Mouse (Mus musculus): Measurements from ENCODE around the gene Clcn7.
"Not testable (repeated sequence)": the region's sequence is repeated elsewhere in the genome, so short reads cannot be mapped to it uniquely, and the experiment has no call there.

Clcn7 gene

GRCm38 (mm10) chr17:25133275-25133698, at the start of gene Clcn7:
Gene Clcn7 (plus strand): TSS chr17:25133391.
- DNase-seq (ENCODE audit: extremely low spot score, low read depth, low spot score): peak; percentile 83

DNA sequence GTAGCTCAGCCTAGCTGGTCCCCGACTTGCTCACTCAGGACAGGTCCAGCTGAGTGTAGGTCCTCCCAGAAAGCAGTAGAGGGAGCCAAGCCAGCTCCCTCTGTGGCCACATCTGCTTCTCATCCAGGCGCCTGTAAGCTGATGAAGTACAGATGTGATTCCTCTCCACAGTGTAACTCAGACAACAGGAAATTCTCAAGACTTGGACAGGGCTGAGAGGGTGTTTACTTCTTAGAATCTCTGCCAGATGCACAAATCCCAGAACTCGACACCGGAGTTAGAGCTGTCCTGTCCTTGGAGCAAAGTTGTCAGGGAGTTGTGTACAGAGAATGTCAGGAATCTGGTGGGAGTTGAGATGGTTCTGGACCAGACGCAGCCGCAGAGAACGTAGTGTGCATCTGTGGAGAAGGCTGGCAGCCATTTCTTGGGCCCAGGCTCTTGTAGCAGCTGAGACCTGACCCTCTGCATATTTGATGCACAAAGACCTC, 49.7 kb upstream of the Clcn7 start, which contains the start of gene Tmem204:
Gene Tmem204 (minus strand): TSS at position 148 of the 488 bp plus-strand sequence.
- DNase-seq (ENCODE audit: extremely low spot score, low read depth, low spot score): peak; percentile 94

DNA sequence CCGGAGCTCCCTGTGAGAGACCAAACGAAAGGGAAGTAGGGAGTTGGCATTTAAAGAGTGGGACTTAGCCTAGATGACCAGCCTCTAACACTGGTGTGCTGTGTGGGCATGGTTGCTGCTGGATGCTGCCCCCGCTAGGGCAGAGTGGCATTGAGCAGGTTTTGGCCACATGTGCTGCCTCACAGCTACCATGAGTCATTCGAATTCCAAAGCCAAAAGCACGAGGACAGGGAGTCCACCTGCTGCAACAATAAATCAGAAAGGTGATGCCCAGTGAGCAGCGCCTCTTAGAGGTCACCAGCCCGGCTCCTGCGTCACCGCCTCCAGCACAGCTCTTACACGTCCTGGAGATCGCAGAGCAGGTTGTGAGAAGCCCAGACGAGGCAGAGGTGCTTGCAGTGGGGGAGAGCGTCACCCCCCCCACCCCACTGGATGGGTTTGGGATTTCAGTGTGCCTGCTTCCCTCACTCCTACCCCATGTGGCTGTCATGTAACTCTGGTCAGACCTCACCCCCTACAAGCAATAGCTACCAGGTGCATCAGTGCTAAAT, 48.3 kb upstream of the Clcn7 start:
- DNase-seq (ENCODE audit: extremely low spot score, low read depth, low spot score): no peak

DNA sequence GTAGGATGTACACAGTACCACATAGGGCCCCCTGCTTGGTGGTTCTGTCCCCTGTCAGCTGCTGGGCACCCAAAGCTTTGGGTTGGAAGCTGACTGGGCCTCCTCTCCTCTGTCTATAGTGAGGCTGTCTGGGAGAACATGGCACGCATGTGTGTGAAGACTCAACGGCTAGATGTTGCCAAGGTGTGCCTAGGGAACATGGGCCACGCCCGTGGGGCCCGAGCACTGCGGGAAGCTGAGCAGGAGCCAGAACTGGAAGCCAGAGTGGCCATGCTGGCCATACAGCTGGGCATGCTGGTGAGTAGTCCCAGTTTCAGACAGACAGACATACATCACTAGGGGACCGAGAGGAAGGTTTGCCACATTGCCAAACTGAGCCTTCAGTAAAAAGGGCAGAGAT, 46.5 kb upstream of the Clcn7 start:
- no peak for DNase-seq (ENCODE audit: extremely low spot score, low read depth, low spot score)

GRCm38 (mm10) chr17:25089158-25089557, 44.0 kb upstream of the Clcn7 start:
- DNase-seq (ENCODE audit: extremely low spot score, low read depth, low spot score): no peak

DNA sequence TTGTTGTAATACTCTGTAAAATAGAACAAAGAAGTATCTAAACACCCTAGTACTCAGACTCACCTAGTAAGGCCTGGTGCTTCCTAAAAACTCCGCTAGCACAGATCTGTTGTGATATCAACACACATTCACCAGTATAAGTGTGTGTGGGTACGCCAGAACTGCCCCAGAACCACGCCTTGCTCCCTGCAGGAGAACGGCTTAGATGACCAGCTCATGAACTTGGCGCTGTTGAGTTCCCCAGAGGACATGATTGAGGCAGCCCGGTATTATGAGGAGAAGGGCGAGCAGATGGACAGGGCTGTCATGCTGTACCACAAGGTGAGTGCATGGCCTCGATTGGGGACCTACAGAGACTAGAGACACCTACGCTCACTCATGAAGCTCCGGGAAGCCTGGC, 42.7 kb upstream of the Clcn7 start:
- DNase-seq (ENCODE audit: extremely low spot score, low read depth, low spot score): no peak

DNA sequence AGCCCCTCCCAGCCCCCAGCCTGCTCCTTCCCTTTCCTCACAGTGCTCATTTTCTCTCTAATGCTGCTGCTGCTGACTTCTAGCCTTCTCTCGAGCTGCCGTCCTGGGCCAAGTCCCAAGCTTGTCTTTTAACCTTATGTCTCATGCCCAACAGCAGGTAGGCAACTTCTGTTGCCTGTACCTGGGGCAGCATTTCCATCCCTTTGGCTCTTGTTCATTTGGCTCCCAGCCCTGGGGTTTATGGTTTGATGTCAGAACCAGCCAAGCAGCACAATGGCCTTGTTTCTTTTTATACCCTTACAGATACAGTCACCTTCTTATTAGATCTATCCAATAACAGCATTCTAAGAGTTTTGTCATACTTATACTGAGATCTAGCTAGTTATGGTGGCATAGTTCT, 37.0 kb upstream of the Clcn7 start:
- no peak for DNase-seq (ENCODE audit: extremely low spot score, low read depth, low spot score)

- no peak for DNase-seq (ENCODE audit: extremely low spot score, low read depth, low spot score)
These were observed 33.1 kb upstream of the Clcn7 start for GRCm38 (mm10) chr17:25100052-25100451.

- no peak for DNase-seq (ENCODE audit: extremely low spot score, low read depth, low spot score)
These were observed 31.9 kb upstream of the Clcn7 start for GRCm38 (mm10) chr17:25101338-25101737.

DNA sequence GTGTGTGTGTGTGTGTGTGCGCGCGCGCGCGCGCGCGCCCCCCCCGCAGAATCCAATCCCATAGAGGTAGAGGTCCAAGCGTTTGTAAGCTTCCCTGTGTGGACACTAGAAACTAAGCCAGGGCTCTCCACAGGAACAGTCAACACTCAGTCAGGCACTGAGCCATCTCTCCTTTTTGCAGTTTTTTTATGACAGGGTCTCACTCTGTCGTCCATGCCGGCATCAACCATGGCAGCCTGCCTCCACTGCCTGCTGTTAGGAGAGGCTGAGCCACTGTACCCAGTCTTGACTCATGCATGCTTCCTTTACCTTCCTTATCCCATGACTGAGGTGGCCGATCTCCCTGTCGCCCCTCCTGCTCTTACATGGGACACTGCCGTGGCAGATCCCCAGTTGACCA, 25.4 kb upstream of the Clcn7 start:
- no peak for DNase-seq (ENCODE audit: extremely low spot score, low read depth, low spot score)

DNA sequence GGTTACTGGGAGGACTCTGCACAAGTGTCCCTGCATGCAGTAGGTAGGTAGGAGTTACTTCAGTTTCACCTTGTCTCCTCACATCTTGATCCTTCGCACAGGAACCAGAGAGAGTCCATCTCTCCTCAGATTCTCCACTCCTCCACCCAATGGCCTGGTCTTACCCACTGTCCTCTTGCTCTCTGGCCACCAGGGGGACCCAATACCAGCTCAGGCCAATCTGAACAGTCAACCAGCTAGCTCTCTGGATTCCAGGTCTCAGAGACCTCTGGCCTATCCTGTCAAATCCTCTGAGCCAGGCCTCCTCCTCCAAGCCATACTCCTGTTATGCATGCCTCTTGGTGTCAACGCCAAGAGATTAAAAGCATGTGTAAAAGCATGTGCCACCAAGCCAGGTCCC, 23.6 kb upstream of the Clcn7 start:
- DNase-seq (ENCODE audit: extremely low spot score, low read depth, low spot score): no peak

GRCm38 (mm10) chr17:25110590-25110989, 22.6 kb upstream of the Clcn7 start:
- no peak for DNase-seq (ENCODE audit: extremely low spot score, low read depth, low spot score)

DNA sequence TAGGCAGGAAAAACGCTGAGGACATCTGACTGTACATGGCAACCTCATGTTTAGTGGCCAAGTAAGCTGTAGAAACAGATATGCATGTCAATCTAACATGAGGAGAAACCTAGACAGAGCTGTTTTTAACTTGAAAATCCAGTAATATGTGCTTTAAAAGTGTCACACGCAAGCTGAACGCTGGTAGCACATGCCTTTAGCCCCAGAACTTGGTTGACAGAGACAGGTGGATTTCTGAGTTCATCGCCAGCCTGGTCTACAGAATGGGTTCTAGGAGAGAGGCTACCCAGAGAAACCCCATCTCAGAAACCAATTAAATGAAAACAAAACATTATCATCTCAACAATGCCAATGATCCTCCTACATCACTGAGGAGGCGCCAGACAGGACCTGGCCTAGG, 22.0 kb upstream of the Clcn7 start:
- DNase-seq (ENCODE audit: extremely low spot score, low read depth, low spot score): no peak

DNA sequence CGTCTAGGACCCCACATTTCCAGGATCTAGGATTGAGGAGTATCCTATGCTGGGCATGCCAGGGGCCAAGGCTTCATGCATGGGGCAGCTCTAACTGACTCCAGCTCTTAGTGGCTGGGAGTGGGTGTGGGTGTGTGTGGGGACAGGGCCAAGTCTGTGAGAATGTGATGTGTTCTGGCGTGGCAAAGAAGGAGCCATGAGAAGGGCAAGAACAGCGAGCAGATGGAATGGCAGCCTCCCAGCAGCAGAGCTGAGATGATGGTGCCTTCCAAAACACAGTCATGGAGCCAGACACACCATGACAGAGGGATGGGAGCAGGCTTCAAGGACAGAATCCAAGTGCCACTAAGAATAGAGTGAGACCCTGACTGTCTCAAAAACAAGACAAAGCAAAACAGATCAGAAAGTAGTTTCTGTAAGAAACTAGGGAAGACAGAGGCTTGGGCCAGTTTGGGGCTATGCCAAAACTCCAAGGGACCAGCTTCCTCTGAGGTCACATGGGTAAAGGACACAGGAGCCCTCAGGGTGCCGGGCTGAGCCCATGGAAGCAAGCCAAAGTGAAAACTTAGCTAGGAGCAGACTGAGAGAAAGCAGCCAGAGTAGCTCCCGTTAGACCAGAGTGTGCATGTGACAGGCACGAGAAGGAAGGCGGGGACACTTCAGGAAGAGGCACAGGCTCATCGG, 21.3 kb upstream of the Clcn7 start:
- no peak for DNase-seq (ENCODE audit: extremely low spot score, low read depth, low spot score)

GRCm38 (mm10) chr17:25112423-25112810, 20.8 kb upstream of the Clcn7 start:
- DNase-seq (ENCODE audit: extremely low spot score, low read depth, low spot score): no peak

GRCm38 (mm10) chr17:25114908-25115645, 18.1 kb upstream of the Clcn7 start:
- DNase-seq (ENCODE audit: extremely low spot score, low read depth, low spot score): no peak

DNA sequence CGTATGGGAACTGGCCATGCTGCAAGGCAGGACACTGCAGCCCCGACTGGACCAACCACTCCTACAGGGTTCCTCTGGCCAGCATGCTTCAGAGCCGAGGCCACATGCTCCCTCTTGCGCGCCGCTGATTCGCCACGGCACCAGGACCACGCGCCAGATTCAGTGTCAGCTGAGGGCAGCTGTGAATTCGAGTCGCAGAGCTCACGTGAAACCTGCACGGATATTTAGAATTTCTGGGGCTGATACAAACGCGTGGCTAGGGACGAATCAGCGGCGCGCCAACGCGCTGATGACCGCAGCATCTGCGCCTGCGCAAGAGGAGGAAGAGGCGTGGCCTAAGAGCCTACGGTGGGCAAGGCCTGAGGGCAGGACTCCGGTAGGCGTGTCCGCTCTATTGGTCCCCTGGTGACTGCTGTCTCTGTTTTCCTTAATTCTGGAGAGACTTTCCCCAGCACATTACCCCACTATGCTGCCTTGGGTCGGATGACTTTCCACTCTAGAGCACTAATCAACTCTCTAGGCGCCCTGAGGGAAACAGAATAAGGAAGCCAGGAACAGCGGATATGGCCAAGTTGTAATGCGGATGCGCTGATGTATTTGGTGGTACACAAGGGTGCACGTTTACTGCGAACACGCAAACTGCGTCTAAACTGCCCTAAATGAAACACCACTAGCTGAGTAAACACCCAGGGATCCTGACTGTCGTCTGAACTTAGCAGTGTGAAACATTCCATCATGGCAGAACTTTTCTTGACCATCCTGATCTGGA, 17.3 kb upstream of the Clcn7 start, which contains the start of gene Telo2:
Gene Telo2 (minus strand): TSS at position 304 of the 769 bp plus-strand sequence.
- DNase-seq (ENCODE audit: extremely low spot score, low read depth, low spot score): peak; percentile 80

- no peak for DNase-seq (ENCODE audit: extremely low spot score, low read depth, low spot score)
These were observed 15.9 kb upstream of the Clcn7 start for GRCm38 (mm10) chr17:25117263-25117662.

DNA sequence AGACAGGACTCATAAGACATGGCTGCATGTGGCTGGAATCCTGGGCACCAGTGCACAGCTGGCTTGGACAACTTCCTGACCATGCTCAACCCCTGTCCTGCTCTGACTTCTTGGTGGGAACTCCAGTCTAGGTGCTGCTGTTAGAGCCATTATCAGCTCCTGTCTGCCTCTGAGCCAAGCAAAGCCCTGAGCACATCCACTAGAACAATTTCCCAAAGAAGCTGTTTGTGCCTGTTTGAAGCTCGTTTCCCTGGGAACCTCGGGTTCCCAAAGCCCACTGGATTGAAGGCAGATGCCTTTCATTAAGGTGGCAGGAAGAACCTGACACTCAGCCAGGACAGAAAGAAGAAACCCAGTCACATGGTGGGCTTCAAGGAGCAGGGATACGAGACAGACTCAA, 12.8 kb upstream of the Clcn7 start, which contains the start of gene Ptx4:
Gene Ptx4 (plus strand): TSS at position 355 of the 400 bp plus-strand sequence.
- no peak for DNase-seq (ENCODE audit: extremely low spot score, low read depth, low spot score)

DNA sequence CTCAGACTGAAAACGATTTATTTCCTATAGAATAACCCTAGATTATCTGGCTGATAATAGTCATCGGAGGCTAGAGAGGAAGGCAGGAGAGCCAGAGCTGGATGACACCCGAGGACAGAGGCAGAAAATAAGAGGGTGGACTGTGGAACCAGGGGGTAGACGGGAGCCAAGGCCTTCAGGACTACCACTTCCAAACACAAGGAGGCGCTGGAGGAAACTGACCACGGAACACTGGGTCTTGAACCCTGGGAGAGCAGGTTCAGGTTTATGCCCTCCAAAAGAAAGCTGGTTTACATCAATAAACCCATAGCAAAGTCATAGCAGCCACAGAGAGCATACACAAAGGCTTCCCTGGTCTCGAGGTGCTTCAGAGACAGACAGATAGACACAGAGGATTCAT, 9.2 kb upstream of the Clcn7 start:
- no peak for DNase-seq (ENCODE audit: extremely low spot score, low read depth, low spot score)

DNA sequence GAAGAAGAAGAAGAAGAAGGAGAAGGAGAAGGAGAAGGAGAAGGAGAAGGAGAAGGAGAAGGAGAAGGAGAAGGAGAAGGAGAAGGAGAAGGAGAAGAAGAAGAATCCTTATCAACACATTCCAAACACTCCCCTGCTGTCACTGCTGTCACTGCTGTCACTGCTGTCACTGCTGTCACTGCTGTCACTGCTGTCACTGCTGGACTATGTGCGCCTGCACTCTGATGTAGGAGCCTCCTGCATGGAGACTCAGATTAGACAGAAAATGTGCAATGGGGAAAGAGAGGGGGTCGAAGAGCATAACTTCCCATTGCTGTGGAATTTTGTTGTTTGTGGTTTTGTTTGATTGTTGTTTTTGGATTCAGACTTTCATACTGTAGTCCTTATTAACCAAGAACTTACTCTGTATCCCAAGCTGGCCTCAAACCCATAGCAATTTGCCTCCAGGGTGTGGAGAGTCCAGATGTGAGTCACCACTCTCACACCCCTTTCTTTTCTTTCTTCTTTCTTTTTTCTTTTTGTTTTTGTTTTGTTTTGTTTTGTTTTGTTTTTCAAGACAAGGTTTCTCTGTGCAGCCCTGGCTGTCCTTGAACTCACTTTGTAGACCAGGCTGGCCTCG, 7.6 kb upstream of the Clcn7 start:
- DNase-seq (ENCODE audit: extremely low spot score, low read depth, low spot score): not testable (repeated sequence)

All from hindlimb bud, embryonic 11.5 days (tissue).